Mouse (Mus musculus) midbrain, embryonic 11.5 days (tissue): ENCODE data around the gene Rmdn2. TPM values are rescaled to one million over a fixed set of nuclear protein-coding genes. Genes with fewer than 3 reads are reported as not detected.

Experiments used
- ATAC-seq: fragments of 200-750 bp; cut with Nextera tagmentation; 2 replicates; pipeline ENCODE4 v1.8.0; 2017; ENCODE audit warnings: moderate TSS enrichment, moderate library complexity; ENCODE audit not compliant: low FRiP score
- DNase-seq: peaks from one replicate; pipeline ENCODE4 v3.0.0; 2015; ENCODE audit warnings: low spot score; ENCODE audit errors: missing footprints
- H3K27ac ChIP-seq: fragments of 300-500 bp; sonication (generic); 2 replicates; pipeline ENCODE4 v1.5.1; 2014; ENCODE audit warnings: low read depth, low read length
- H3K27me3 ChIP-seq: fragments of 300-500 bp; sonication (generic); 2 replicates; pipeline ENCODE4 v1.6.1; 2014; ENCODE audit warnings: mild to moderate bottlenecking, low read length, moderate library complexity, mixed read lengths; ENCODE audit not compliant: control insufficient read depth, insufficient read depth
- H3K36me3 ChIP-seq: fragments of 300-500 bp; sonication (generic); 2 replicates; pipeline ENCODE4 v1.6.1; 2014; ENCODE audit warnings: mild to moderate bottlenecking, low read length, moderate library complexity, mixed read lengths; ENCODE audit not compliant: control insufficient read depth, insufficient read depth
- H3K4me1 ChIP-seq: fragments of 300-500 bp; sonication (generic); 2 replicates; pipeline ENCODE4 v1.6.1; 2014; ENCODE audit warnings: low read length; ENCODE audit not compliant: control insufficient read depth, insufficient read depth
- H3K4me2 ChIP-seq: fragments of 300-500 bp; sonication (generic); 2 replicates; pipeline ENCODE4 v1.6.1; 2014; ENCODE audit warnings: mild to moderate bottlenecking, moderate library complexity
- H3K4me3 ChIP-seq: fragments of 300-500 bp; sonication (generic); 2 replicates; pipeline ENCODE4 v1.5.1; 2014; ENCODE audit warnings: low read depth, low read length
- H3K9ac ChIP-seq: fragments of 300-500 bp; sonication (generic); 2 replicates; pipeline ENCODE4 v1.6.1; 2014; ENCODE audit warnings: low read length
- H3K9me3 ChIP-seq: fragments of 300-500 bp; sonication (generic); 2 replicates; pipeline ENCODE4 v1.6.1; 2016; ENCODE audit warnings: low read length; ENCODE audit not compliant: control insufficient read depth
- WGBS: fragments of 180-500 bp; shearing (Covaris S2); extraction: QIAGEN DNeasy Blood & Tissue Kit; methylation state at CpG from one replicate; pipeline ENCODE4 v1.1.7; 2014; 5-methylcytosine and 5-hydroxymethylcytosine counted together
- polyA plus RNA-seq: library from polyadenylated mRNA; unstranded; fragments of >200 nt; fragmentation: Nextera tagmentation; extraction: Ambion mirVana; gene quantifications from 2 replicates; pipeline ENCODE4 v1.2.1, GENCODE M21; 2014

Gene Rmdn2
- polyA plus RNA-seq = 5.7 and 7.2 TPM in 2 replicates

- Histone ChIP-seq H3K4me2 (no peak within 1 kb of the TSS), H3K36me3 (no peaks in the 10 kb centered on the region), H3K27me3 (no peaks in the 10 kb centered on the region), H3K9ac (no peak within 1 kb of the TSS), H3K9me3 (no peaks in the 10 kb centered on the region), H3K27ac (no peak within 1 kb of the TSS), H3K4me1 (peaks cover 3% of the 10 kb centered on the region; the same call in 1 of the 2 replicates), H3K4me3 (no peak within 1 kb of the TSS)
- no peak for DNase-seq
- no peak for ATAC-seq
- WGBS = 91% methylated on average over 4 of the region's 4 CpGs
Measured at GRCm38 (mm10) chr17:79611545-79611944, at the start of gene Rmdn2. Gene Rmdn2 (plus strand): TSS chr17:79611863.

GRCm38 (mm10) chr17:79563067-79563620 lies 48.5 kb upstream of the Rmdn2 start:
- H3K27ac ChIP-seq = no peak overlapping the region
- ATAC-seq (no peak), DNase-seq (no peak)
- no peaks in the 10 kb centered on the region for H3K27me3 ChIP-seq
- no peak overlapping the region for H3K4me3 ChIP-seq
- H3K9me3 ChIP-seq = no peaks in the 10 kb centered on the region; the same call in 1 of the 2 replicates
- WGBS = 70% methylated on average over 7 of the region's 7 CpGs
- no peak overlapping the region for H3K9ac ChIP-seq
- H3K4me1 ChIP-seq = no peaks in the 10 kb centered on the region
- H3K4me2 ChIP-seq = no peak overlapping the region
- H3K36me3 ChIP-seq = no peaks in the 10 kb centered on the region

DNA sequence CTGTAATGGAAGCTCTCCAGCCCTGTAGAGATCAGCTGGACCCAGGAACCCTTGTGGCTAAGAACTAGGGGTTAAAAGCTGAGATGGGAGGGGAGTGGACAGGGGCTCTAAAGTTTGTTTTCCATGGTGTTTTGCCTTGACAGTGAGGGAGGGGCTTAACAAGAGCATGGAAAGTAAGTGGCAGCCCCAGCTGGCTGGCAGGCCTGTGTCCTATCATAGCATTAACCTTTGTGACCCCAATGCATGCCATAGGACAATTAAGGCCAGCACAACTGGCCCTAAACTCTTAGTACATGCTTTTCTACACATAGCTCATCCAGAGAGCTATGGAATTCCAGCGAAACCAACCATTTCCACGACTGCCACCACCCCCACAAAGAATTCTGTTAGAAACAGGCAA lies 47.9 kb upstream of the Rmdn2 start:
- ATAC-seq (no peak), DNase-seq (no peak)
- 56% methylated on average over 2 of the region's 2 CpGs for WGBS
- H3K4me3 ChIP-seq = no peak overlapping the region
- H3K27ac ChIP-seq = no peak overlapping the region
- H3K9ac ChIP-seq = no peak overlapping the region
- no peaks in the 10 kb centered on the region for H3K27me3 ChIP-seq
- no peaks in the 10 kb centered on the region; the same call in 1 of the 2 replicates for H3K9me3 ChIP-seq
- no peaks in the 10 kb centered on the region for H3K4me1 ChIP-seq
- H3K4me2 ChIP-seq = no peak overlapping the region
- H3K36me3 ChIP-seq = no peaks in the 10 kb centered on the region

DNA sequence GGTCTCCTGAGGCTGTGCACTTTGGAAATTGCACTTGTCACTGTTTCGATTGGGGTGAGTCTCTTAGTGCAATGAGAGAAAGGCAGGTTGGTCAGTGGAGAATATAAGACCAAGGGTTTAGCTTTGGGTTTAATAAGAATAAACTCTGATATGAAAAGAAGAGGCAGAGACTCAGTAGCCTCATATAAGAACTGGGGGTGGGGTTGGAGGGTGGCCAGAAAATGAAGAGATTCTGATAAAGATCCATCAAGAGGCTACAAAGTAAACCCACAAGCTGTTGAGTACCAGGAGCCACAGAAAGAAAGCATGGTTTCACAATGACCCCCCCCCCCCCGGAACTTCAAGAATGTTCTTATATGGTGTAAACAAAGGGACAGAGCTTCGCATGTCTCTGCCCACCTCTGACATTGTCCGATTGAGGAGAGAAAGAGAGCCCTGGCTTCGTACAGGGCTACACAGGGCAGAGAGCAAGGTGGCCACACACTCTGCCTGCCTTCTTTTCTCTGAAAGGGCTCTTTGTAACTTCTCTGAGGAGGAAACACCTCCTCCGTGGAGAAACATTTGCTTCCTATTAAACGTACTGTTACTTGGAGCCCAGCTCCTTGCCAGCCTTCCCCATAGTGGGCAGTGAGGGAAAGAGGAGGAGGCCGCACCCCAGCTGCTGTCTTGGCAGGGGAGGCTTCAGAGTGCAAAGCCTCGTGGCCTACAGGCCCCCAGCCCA lies 46.3 kb upstream of the Rmdn2 start:
- ATAC-seq (no peak), DNase-seq (no peak)
- Histone ChIP-seq H3K36me3 (no peaks in the 10 kb centered on the region), H3K27ac (no peak overlapping the region), H3K4me2 (no peak overlapping the region), H3K27me3 (no peaks in the 10 kb centered on the region), H3K4me1 (no peaks in the 10 kb centered on the region), H3K9ac (no peak overlapping the region), H3K4me3 (no peak overlapping the region), H3K9me3 (no peaks in the 10 kb centered on the region)
- WGBS = 56% methylated on average over 9 of the region's 9 CpGs

DNA sequence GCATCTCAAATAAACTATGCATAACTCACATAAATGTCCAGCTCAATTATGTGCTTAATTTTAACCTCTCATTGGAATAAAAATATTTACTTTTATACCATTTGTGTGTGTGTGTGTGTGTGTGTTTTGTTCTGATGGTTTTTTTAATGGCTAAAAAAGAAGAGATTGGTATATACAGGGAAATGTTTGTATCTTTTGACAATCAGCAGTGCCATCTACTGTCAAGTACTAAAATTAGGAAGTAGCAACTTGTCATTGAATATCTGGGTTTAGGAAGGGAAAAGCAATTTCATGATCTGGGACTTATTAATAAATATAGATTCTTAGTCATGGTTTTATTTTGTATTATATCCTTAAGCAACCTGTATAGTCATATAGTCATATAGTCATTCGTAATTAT lies 43.3 kb upstream of the Rmdn2 start:
- Histone ChIP-seq H3K4me1 (no peaks in the 10 kb centered on the region), H3K4me2 (no peak overlapping the region), H3K27me3 (no peaks in the 10 kb centered on the region), H3K27ac (no peak overlapping the region), H3K9me3 (no peaks in the 10 kb centered on the region), H3K36me3 (no peaks in the 10 kb centered on the region), H3K9ac (no peak overlapping the region), H3K4me3 (no peak overlapping the region)
- ATAC-seq = no peak
- DNase-seq = no peak
- WGBS = 91% methylated on average over 1 of the region's 1 CpGs

DNA sequence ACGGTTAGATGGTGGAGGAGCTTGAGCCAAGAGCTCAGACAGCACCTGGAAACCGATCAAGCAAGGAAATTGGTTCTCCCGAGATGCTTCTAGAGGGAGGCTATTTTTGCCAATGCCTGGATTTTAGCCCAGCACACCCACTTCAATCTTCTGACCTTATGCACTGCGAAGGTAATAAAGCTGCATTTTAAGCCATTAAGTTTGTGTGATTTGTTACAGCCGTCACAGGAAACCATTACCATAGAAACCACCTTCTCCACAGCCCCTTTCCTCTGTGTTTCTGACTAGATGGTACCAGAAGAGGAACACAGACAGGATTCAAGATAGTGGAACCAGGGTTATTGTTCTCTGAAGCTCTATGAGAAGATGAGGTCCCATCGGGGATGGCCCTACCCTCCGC lies 33.3 kb upstream of the Rmdn2 start:
- no peak for ATAC-seq
- Histone ChIP-seq H3K4me3 (no peak overlapping the region), H3K4me2 (no peak overlapping the region), H3K9ac (no peak overlapping the region), H3K4me1 (no peaks in the 10 kb centered on the region), H3K9me3 (no peaks in the 10 kb centered on the region), H3K27ac (no peak overlapping the region), H3K27me3 (no peaks in the 10 kb centered on the region), H3K36me3 (no peaks in the 10 kb centered on the region)
- no peak for DNase-seq
- WGBS = 92% methylated on average over 7 of the region's 7 CpGs

DNA sequence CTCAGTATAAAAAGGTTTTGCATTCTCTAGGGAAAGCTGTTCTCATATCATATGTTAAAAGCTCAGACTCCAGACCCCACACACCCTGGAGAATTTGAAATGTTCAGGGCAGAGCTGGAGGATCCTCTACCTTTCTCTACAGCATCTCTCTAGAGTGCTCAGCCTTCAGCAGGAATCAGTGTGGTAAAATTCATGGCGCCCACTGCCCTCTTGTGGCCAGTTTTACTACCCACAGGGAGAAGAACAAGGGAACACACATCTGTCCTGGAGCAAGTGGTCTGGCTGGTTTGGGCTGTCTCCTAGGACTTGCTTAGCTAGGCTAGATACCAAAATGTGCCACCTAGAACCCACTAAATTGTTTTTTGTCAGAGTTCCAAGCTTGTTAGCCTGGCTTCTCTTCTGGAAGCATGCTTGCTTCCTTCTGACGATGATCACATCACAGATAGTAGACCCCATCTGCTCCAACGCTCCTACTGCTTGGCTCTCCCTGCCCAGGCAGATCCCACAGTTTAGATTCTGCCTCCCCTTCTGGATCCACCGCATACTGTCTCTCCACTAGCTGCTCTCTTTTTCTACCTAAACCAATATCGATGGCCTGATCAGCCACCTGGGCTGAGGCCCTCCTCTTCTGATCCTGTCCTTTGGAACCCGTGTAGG lies 31.3 kb upstream of the Rmdn2 start:
- H3K9ac ChIP-seq = no peak overlapping the region
- DNase-seq = peak; percentile 96
- no peak overlapping the region for H3K4me3 ChIP-seq
- no peaks in the 10 kb centered on the region for H3K27me3 ChIP-seq
- H3K4me2 ChIP-seq = no peak overlapping the region
- 70% methylated on average over 6 of the region's 6 CpGs for WGBS
- no peak overlapping the region for H3K27ac ChIP-seq
- H3K9me3 ChIP-seq = no peaks in the 10 kb centered on the region
- ATAC-seq = peak; percentile 90
- H3K4me1 ChIP-seq = no peaks in the 10 kb centered on the region
- H3K36me3 ChIP-seq = no peaks in the 10 kb centered on the region

GRCm38 (mm10) chr17:79583466-79583865 lies 28.2 kb upstream of the Rmdn2 start:
- H3K4me3 ChIP-seq = no peak overlapping the region
- H3K9me3 ChIP-seq = no peaks in the 10 kb centered on the region
- no peak for ATAC-seq
- no peak overlapping the region for H3K9ac ChIP-seq
- no peaks in the 10 kb centered on the region for H3K27me3 ChIP-seq
- DNase-seq = no peak
- H3K4me1 ChIP-seq = no peaks in the 10 kb centered on the region
- 67% methylated on average over 4 of the region's 4 CpGs for whole genome bisulfite sequencing
- no peaks in the 10 kb centered on the region for H3K36me3 ChIP-seq
- no peak overlapping the region for H3K4me2 ChIP-seq
- H3K27ac ChIP-seq = no peak overlapping the region

DNA sequence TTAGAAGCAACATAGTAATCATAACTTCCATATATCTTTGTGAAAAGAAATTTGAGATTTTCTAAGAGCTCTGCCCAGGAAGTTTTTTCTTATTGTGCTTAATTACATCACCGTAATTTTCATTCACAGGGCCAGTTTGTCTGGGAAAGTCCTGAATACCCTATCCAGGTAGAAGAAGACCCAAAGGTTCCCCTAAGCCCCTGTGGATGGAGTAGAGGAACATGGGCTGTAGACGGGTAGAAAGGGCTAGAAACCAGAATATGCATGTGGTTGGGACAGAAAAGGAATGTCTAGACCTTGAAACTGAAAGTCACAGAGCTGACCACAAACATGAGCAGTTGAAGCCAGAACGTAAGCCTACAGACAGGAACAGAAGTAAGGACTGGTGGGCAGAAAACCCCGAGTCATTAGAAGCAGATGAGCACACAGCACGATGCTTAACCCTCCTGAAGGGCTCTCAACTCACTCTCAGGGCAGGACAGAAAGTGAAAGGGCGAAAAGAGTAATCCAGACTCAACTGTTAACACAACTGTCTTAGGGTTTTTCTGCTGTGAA lies 27.3 kb upstream of the Rmdn2 start:
- no peak for ATAC-seq
- no peak overlapping the region for H3K4me2 ChIP-seq

More for the DNA sequence above, 27.3 kb upstream of the Rmdn2 start:
- Histone ChIP-seq H3K36me3 (no peaks in the 10 kb centered on the region), H3K9me3 (no peaks in the 10 kb centered on the region), H3K27me3 (no peaks in the 10 kb centered on the region), H3K4me3 (no peak overlapping the region), H3K27ac (no peak overlapping the region), H3K4me1 (no peaks in the 10 kb centered on the region), H3K9ac (no peak overlapping the region)
- WGBS = 82% methylated on average over 6 of the region's 6 CpGs
- no peak for DNase-seq
